Comparison of ENCODE assay signal across 12 mouse cellular contexts in genomic region chr10:107250346-107251210, GRCm38 (mm10).
"Had no signal": no experiment of that assay in that cellular context is flagged by ENCODE, and none has a peak within 500 bp of the region (broad histone marks: within the 10 kb centered on the region; RNA-seq: fewer than 3 reads in every experiment).

No protein-coding gene starts in this region.

- DNase-seq: retina, postnatal 1 day; right cerebral cortex, adult 18-20 months; right cerebral cortex, postnatal 14 days; right cerebral cortex, postnatal 25 days; right cerebral cortex, postnatal 4 days; spleen, adult 18-20 months; thymus, adult 18-20 months; thymus, adult 2 months; thymus, postnatal 14 days; thymus, postnatal 25 days; thymus, postnatal 36 days; thymus, postnatal 4 days had no signal
